Mouse (Mus musculus): ENCODE results near the gene Rab5b. TPM values are rescaled to one million over a fixed set of nuclear protein-coding genes. Genes with fewer than 3 reads are reported as not detected.

Gene Rab5b
- polyA plus RNA-seq, 1 experiment from 2014 or later, result 72.9 TPM

Other genes starting within 250 kb of the Rab5b start
- gene Smarcc2, start 237.0 kb downstream of the Rab5b start, polyA plus RNA-seq (2016; fragmentation: Nextera tagmentation; extraction: Ambion mirVana), result 83.3 and 86.9 TPM in 2 replicates
- 1,237 and 1,275 TPM in 2 replicates for gene Myl6, start 202.1 kb downstream of the Rab5b start, polyA plus RNA-seq (2016; fragmentation: Nextera tagmentation; extraction: Ambion mirVana)
- 3.0 and 4.0 TPM in 2 replicates for gene Myl6b, start 197.6 kb downstream of the Rab5b start, polyA plus RNA-seq (2016; fragmentation: Nextera tagmentation; extraction: Ambion mirVana)
- 25.0 and 26.5 TPM in 2 replicates for gene Esyt1, start 170.4 kb downstream of the Rab5b start, polyA plus RNA-seq (2016; fragmentation: Nextera tagmentation; extraction: Ambion mirVana)
- gene Zc3h10, start 148.5 kb downstream of the Rab5b start, polyA plus RNA-seq (2016; fragmentation: Nextera tagmentation; extraction: Ambion mirVana), result 10.2 and 11.9 TPM in 2 replicates
- gene Rpl41, start 147.0 kb downstream of the Rab5b start, polyA plus RNA-seq (2016; fragmentation: Nextera tagmentation; extraction: Ambion mirVana), result 2,275 and 2,341 TPM in 2 replicates
- 132 and 136 TPM in 2 replicates for gene Pa2g4, start 130.3 kb downstream of the Rab5b start, polyA plus RNA-seq (2016; fragmentation: Nextera tagmentation; extraction: Ambion mirVana)
- 7.5 and 7.6 TPM in 2 replicates for gene Erbb3, start 106.6 kb downstream of the Rab5b start, polyA plus RNA-seq (2016; fragmentation: Nextera tagmentation; extraction: Ambion mirVana)
- gene Rps26, start 69.5 kb downstream of the Rab5b start, polyA plus RNA-seq (2016; fragmentation: Nextera tagmentation; extraction: Ambion mirVana), result 420 and 432 TPM in 2 replicates
- gene Ikzf4, start 50.3 kb downstream of the Rab5b start, polyA plus RNA-seq (2016; fragmentation: Nextera tagmentation; extraction: Ambion mirVana), result 2.0 and 3.0 TPM in 2 replicates
- 10.7 and 12.8 TPM in 2 replicates for gene Suox, start 22.2 kb downstream of the Rab5b start, polyA plus RNA-seq (2016; fragmentation: Nextera tagmentation; extraction: Ambion mirVana)
- gene Pmel, start 7.9 kb upstream of the Rab5b start, polyA plus RNA-seq (2016; fragmentation: Nextera tagmentation; extraction: Ambion mirVana), result 0.99 and 1.0 TPM in 2 replicates
- 106 and 109 TPM in 2 replicates for gene Cdk2, start 8.8 kb upstream of the Rab5b start, polyA plus RNA-seq (2016; fragmentation: Nextera tagmentation; extraction: Ambion mirVana)
- 4.4 TPM in 2 replicates for gene Dgka, start 48.6 kb upstream of the Rab5b start, polyA plus RNA-seq (2016; fragmentation: Nextera tagmentation; extraction: Ambion mirVana)
- gene Pym1, start 51.6 kb upstream of the Rab5b start, polyA plus RNA-seq (2016; fragmentation: Nextera tagmentation; extraction: Ambion mirVana), result 23.1 and 24.0 TPM in 2 replicates
- 0.83 and 0.93 TPM in 2 replicates for gene Mmp19, start 94.6 kb upstream of the Rab5b start, polyA plus RNA-seq (2016; fragmentation: Nextera tagmentation; extraction: Ambion mirVana)
- gene Dnajc14, start 107.8 kb upstream of the Rab5b start, polyA plus RNA-seq (2016; fragmentation: Nextera tagmentation; extraction: Ambion mirVana), result 48.4 and 51.7 TPM in 2 replicates
- gene Tmem198b, start 108.1 kb upstream of the Rab5b start, polyA plus RNA-seq (2016; fragmentation: Nextera tagmentation; extraction: Ambion mirVana), result 19.6 and 20.8 TPM in 2 replicates
- 171 and 172 TPM in 2 replicates for gene Sarnp, start 121.1 kb upstream of the Rab5b start, polyA plus RNA-seq (2016; fragmentation: Nextera tagmentation; extraction: Ambion mirVana)
- 36.0 and 39.2 TPM in 2 replicates for gene Ormdl2, start 125.4 kb upstream of the Rab5b start, polyA plus RNA-seq (2016; fragmentation: Nextera tagmentation; extraction: Ambion mirVana)
- gene Gdf11, start 195.5 kb upstream of the Rab5b start, polyA plus RNA-seq (2016; fragmentation: Nextera tagmentation; extraction: Ambion mirVana), result 4.3 and 5.0 TPM in 2 replicates
- gene Cd63, start 204.7 kb upstream of the Rab5b start, polyA plus RNA-seq (2016; fragmentation: Nextera tagmentation; extraction: Ambion mirVana), result 341 and 358 TPM in 2 replicates
- gene Rdh5, start 226.6 kb upstream of the Rab5b start, polyA plus RNA-seq (2016; fragmentation: Nextera tagmentation; extraction: Ambion mirVana), result 6.0 and 6.3 TPM in 2 replicates
- gene Bloc1s1, start 227.8 kb upstream of the Rab5b start, polyA plus RNA-seq (2016; fragmentation: Nextera tagmentation; extraction: Ambion mirVana), result 161 and 165 TPM in 2 replicates
- gene Itga7, start 237.6 kb upstream of the Rab5b start, polyA plus RNA-seq (2016; fragmentation: Nextera tagmentation; extraction: Ambion mirVana), result 1.4 and 1.5 TPM in 2 replicates

All from heart, embryonic 12.5 days (tissue).